Mouse (Mus musculus) hindbrain, embryonic 10.5 days (tissue): ENCODE measurements at regions not wholly inside any gene's neighbourhood (a gene's known extent, or its start where the extent isn't known, plus 50 kb on each side); places are given as distances from the start of the nearest gene placed in this dataset.

Experiments
- DNase-seq: peaks from one replicate; pipeline ENCODE4 v3.0.0-alpha.2; 2017; ENCODE audit warnings: low spot score
- H3K27ac ChIP-seq: fragments of 300-500 bp; sonication (generic); 2 replicates; pipeline ENCODE4 v1.5.1; 2016; ENCODE audit warnings: mild to moderate bottlenecking, moderate library complexity
- H3K27me3 ChIP-seq: fragments of 300-500 bp; sonication (generic); 2 replicates; pipeline ENCODE4 v1.6.1; 2016; ENCODE audit warnings: mild to moderate bottlenecking; ENCODE audit not compliant: poor library complexity, insufficient read depth, severe bottlenecking
- H3K36me3 ChIP-seq: fragments of 300-500 bp; sonication (generic); 2 replicates; pipeline ENCODE4 v1.6.1; 2016; ENCODE audit warnings: mild to moderate bottlenecking, moderate library complexity
- H3K4me1 ChIP-seq: fragments of 300-500 bp; sonication (generic); replicated peaks from 2 replicates; pipeline ENCODE4 v1.6.1; 2016; ENCODE audit warnings: mild to moderate bottlenecking
- H3K4me3 ChIP-seq: fragments of 300-500 bp; sonication (generic); 2 replicates; pipeline ENCODE4 v1.5.1; 2016; ENCODE audit warnings: mild to moderate bottlenecking, moderate library complexity
- H3K9me3 ChIP-seq: fragments of 300-500 bp; sonication (generic); 2 replicates; pipeline ENCODE4 v1.6.1; 2016; ENCODE audit warnings: mild to moderate bottlenecking, moderate library complexity
- WGBS: fragments of 180-500 bp; shearing (Covaris S2); methylation state at CpG from one replicate; pipeline ENCODE4 v1.1.7; 2016; 5-methylcytosine and 5-hydroxymethylcytosine counted together

GRCm38 (mm10) chr3:52529136-52529535, 261.0 kb downstream of the Foxo1 start:
- Histone ChIP-seq H3K4me1 (peaks cover 25% of the 10 kb centered on the region; the same call in 1 of the 2 replicates), H3K36me3 (no peaks in the 10 kb centered on the region), H3K4me3 (no peak overlapping the region), H3K27ac (no peak overlapping the region), H3K9me3 (no peaks in the 10 kb centered on the region), H3K27me3 (no peaks in the 10 kb centered on the region)
- no peak for DNase-seq
- 88% methylated on average over 6 of the region's 6 CpGs for WGBS

- Histone ChIP-seq H3K4me3 (no peak overlapping the region), H3K27me3 (no peaks in the 10 kb centered on the region), H3K36me3 (no peaks in the 10 kb centered on the region), H3K4me1 (peaks cover 25% of the 10 kb centered on the region; the same call in 1 of the 2 replicates), H3K27ac (no peak overlapping the region), H3K9me3 (no peaks in the 10 kb centered on the region)
- 86% methylated on average over 7 of the region's 7 CpGs for WGBS
- no peak for DNase-seq
Observed at GRCm38 (mm10) chr3:52528521-52528920, 260.4 kb downstream of the Foxo1 start.

- no peak for DNase-seq
Observed at GRCm38 (mm10) chr3:52527781-52528180, 259.6 kb downstream of the Foxo1 start.

GRCm38 (mm10) chr3:52527010-52527754, 259.0 kb downstream of the Foxo1 start:
- H3K36me3 ChIP-seq = no peaks in the 10 kb centered on the region
- H3K27ac ChIP-seq = no peak overlapping the region
- DNase-seq = no peak
- 67% methylated on average over 14 of the region's 14 CpGs for WGBS
- H3K27me3 ChIP-seq = no peaks in the 10 kb centered on the region
- no peak overlapping the region for H3K4me3 ChIP-seq
- H3K4me1 ChIP-seq = peaks cover 25% of the 10 kb centered on the region; the same call in 1 of the 2 replicates
- H3K9me3 ChIP-seq = no peaks in the 10 kb centered on the region

More at GRCm38 (mm10) chr3:52527781-52528180, 259.6 kb downstream of the Foxo1 start:
- H3K36me3 ChIP-seq = no peaks in the 10 kb centered on the region
- no peaks in the 10 kb centered on the region for H3K9me3 ChIP-seq
- WGBS = 39% methylated on average over 3 of the region's 3 CpGs
- H3K27ac ChIP-seq = no peak overlapping the region
- H3K4me3 ChIP-seq = no peak overlapping the region
- no peaks in the 10 kb centered on the region for H3K27me3 ChIP-seq
- H3K4me1 ChIP-seq = peaks cover 25% of the 10 kb centered on the region; the same call in 1 of the 2 replicates

GRCm38 (mm10) chr3:52522886-52523285, 254.8 kb downstream of the Foxo1 start:
- no peaks in the 10 kb centered on the region for H3K36me3 ChIP-seq
- H3K27me3 ChIP-seq = no peaks in the 10 kb centered on the region

GRCm38 (mm10) chr3:52520609-52520947, 252.4 kb downstream of the Foxo1 start:
- Histone ChIP-seq H3K27ac (no peak overlapping the region), H3K36me3 (no peaks in the 10 kb centered on the region), H3K27me3 (no peaks in the 10 kb centered on the region), H3K4me1 (no peaks in the 10 kb centered on the region), H3K4me3 (no peak overlapping the region), H3K9me3 (no peaks in the 10 kb centered on the region)
- 59% methylated on average over 4 of the region's 4 CpGs for WGBS
- no peak for DNase-seq

More at GRCm38 (mm10) chr3:52522886-52523285, 254.8 kb downstream of the Foxo1 start:
- H3K9me3 ChIP-seq = no peaks in the 10 kb centered on the region
- no peak overlapping the region for H3K27ac ChIP-seq
- no peak overlapping the region for H3K4me3 ChIP-seq
- DNase-seq = no peak
- 86% methylated on average over 12 of the region's 12 CpGs for WGBS
- H3K4me1 ChIP-seq = peaks cover 8% of the 10 kb centered on the region; the same call in 1 of the 2 replicates

GRCm38 (mm10) chr3:52519910-52520608, 251.9 kb downstream of the Foxo1 start:
- H3K4me3 ChIP-seq = no peak overlapping the region
- H3K36me3 ChIP-seq = no peaks in the 10 kb centered on the region
- H3K27ac ChIP-seq = no peak overlapping the region
- no peaks in the 10 kb centered on the region for H3K4me1 ChIP-seq
- WGBS = 85% methylated on average over 22 of the region's 22 CpGs
- no peaks in the 10 kb centered on the region for H3K27me3 ChIP-seq
- no peaks in the 10 kb centered on the region for H3K9me3 ChIP-seq
- no peak for DNase-seq

GRCm38 (mm10) chr3:52517808-52518207, 249.7 kb downstream of the Foxo1 start:
- 96% methylated on average over 3 of the region's 3 CpGs for WGBS
- no peaks in the 10 kb centered on the region for H3K27me3 ChIP-seq
- H3K9me3 ChIP-seq = no peaks in the 10 kb centered on the region
- no peak overlapping the region for H3K4me3 ChIP-seq
- H3K36me3 ChIP-seq = no peaks in the 10 kb centered on the region
- no peak for DNase-seq
- H3K4me1 ChIP-seq = 0 out of 2 replicates have a peak, but pooled peaks cover 4% of the 10 kb centered on the region
- no peak overlapping the region for H3K27ac ChIP-seq

- 98% methylated on average over 5 of the region's 5 CpGs for WGBS
- Histone ChIP-seq H3K4me1 (peaks cover 5% of the 10 kb centered on the region; the same call in 1 of the 2 replicates), H3K9me3 (no peaks in the 10 kb centered on the region), H3K36me3 (no peaks in the 10 kb centered on the region), H3K27me3 (no peaks in the 10 kb centered on the region), H3K27ac (no peak overlapping the region), H3K4me3 (no peak overlapping the region)
- DNase-seq = no peak
Observed at GRCm38 (mm10) chr3:52516691-52517090, 248.6 kb downstream of the Foxo1 start.

GRCm38 (mm10) chr3:52512761-52513160, 244.6 kb downstream of the Foxo1 start:
- H3K27me3 ChIP-seq = no peaks in the 10 kb centered on the region
- H3K4me3 ChIP-seq = no peak overlapping the region
- H3K9me3 ChIP-seq = peaks cover 8% of the 10 kb centered on the region
- WGBS = 88% methylated on average over 8 of the region's 8 CpGs
- no peak overlapping the region for H3K27ac ChIP-seq
- DNase-seq = no peak
- peaks cover 15% of the 10 kb centered on the region; the same call in 1 of the 2 replicates for H3K4me1 ChIP-seq
- H3K36me3 ChIP-seq = no peaks in the 10 kb centered on the region

GRCm38 (mm10) chr3:52511549-52511948, 243.4 kb downstream of the Foxo1 start:
- Histone ChIP-seq H3K9me3 (peaks cover 9% of the 10 kb centered on the region), H3K36me3 (no peaks in the 10 kb centered on the region), H3K27ac (no peak overlapping the region), H3K4me3 (no peak overlapping the region), H3K4me1 (peaks cover 15% of the 10 kb centered on the region; the same call in 1 of the 2 replicates), H3K27me3 (no peaks in the 10 kb centered on the region)
- 59% methylated on average over 9 of the region's 9 CpGs for WGBS
- DNase-seq = no peak

- H3K9me3 ChIP-seq = peaks cover 9% of the 10 kb centered on the region
- no peaks in the 10 kb centered on the region for H3K36me3 ChIP-seq
- H3K27me3 ChIP-seq = no peaks in the 10 kb centered on the region
- no peak overlapping the region for H3K4me3 ChIP-seq
- WGBS = 80% methylated on average over 6 of the region's 6 CpGs
- no peak overlapping the region for H3K27ac ChIP-seq
- DNase-seq = no peak
- peaks cover 15% of the 10 kb centered on the region; the same call in 1 of the 2 replicates for H3K4me1 ChIP-seq
Observed at GRCm38 (mm10) chr3:52510831-52511230, 242.7 kb downstream of the Foxo1 start.
